Mouse (Mus musculus) thymus, postnatal 10 days (tissue): ENCODE measurements around the gene Cnga1.
A peak's percentile ranks its signal among the peaks of the same experiment; 100 is the strongest.

ENCODE experiments used
- DNase-seq, 2 experiments: peaks; one replicate each; pipeline ENCODE4 v3.0.0; 2021; ENCODE audit warnings: low spot score in 2 of 2

The Cnga1 gene

DNA sequence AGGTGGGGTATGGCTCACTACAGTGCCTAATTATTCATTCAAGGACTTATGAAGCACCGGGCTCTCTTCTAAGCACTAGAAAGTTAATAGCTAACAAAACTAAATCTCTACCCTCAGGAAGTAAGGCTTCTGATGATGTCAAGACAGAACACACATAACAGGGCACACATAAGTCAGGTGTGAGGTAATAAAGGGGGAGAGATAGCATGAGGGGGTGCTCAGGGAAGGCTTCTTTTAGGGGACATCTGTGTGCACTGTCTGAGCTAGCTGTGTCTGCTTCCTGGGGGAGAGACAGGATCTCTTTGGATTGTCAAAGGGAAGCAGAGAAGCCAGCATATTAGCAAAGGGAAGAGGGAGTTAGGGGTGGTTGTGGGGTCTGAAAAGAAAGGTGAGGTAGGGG, at the start of gene Cnga1:
TSS of gene Cnga1 (minus strand) at position 101 of the 400 bp plus-strand sequence.
- DNase-seq: no peak

DNA sequence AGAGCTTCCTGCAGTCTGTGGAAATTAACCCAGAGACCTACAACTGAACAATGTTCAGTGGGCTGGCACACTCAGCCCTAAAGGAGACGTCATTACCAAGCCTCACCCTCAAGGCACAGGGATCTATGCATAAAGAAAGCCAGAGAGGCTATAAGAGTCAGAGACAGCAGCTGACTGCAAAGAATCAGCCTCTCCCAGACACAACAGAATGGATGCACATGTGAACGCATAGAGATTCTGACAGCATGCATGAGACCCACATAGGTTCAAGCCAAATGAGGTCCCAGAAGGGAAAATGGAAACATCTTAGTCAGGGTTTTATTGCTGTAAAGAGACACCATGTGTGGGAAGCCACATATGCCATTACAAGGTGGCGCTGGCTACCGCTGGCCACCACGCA, 46.4 kb upstream of the Cnga1 start:
- DNase-seq: no peak

DNA sequence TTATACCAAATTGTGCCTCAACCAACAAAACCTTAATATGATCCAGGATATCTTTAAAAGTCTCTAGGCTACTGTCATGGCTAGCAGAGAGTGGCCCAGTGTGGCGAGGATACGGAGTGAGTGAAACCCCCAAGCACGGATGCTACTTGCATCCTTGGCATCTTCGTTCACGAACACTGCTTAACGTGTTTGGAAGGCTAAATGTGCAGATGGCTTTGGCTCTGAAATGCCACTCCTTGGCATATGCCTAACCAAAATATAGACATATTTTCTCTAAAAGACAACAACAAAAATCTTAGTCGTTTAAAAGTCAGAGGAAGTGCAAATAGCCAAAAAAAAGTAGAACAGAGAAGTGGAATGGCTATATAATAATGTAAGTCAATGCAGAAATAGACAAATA, 45.5 kb upstream of the Cnga1 start:
- no peak for DNase-seq

DNA sequence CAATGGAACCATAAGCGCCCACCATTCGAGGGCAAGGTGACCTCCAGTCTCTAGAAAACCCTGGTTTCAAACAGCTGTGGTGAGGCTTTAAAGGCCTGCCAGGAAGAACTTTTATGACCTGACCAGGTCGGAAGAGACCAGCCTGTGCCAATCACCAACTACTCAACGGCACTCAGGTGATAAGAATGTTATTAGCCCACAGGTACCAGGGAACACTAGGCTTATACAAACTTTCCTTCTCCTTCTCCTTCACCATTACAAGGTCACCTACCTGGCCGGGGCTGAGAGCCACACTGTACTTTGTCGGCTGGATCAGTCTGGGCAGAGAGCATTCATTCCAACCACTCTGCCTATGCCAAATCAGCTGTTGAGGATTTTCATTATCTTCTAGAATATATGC, 37.4 kb upstream of the Cnga1 start:
- DNase-seq: no peak

DNA sequence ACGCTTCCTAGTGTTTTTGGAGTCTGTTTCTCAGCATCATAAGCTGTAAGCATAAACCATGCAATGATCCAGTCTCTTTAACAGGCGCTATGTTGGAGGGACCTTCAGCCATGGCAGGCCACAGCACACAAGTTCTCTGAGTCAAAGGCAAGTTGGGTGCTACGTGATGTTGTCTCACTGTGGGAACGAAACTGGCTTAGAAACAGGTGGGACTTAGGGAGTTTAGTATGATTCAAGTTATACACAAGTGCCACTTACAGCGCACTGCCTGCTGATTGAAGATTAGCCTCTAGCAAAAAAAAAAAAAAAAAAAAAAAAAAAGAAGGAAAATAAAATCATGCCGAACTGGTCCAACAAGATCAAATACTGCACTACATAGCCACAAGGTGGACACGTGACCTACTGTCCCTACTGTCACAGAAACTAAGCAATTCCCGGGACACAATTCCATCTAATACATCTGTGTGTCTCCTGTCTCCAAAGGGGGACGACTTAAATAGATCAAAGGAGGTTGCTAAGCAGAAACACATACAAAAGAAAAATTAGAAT, 31.0 kb upstream of the Cnga1 start:
- DNase-seq: no peak

DNA sequence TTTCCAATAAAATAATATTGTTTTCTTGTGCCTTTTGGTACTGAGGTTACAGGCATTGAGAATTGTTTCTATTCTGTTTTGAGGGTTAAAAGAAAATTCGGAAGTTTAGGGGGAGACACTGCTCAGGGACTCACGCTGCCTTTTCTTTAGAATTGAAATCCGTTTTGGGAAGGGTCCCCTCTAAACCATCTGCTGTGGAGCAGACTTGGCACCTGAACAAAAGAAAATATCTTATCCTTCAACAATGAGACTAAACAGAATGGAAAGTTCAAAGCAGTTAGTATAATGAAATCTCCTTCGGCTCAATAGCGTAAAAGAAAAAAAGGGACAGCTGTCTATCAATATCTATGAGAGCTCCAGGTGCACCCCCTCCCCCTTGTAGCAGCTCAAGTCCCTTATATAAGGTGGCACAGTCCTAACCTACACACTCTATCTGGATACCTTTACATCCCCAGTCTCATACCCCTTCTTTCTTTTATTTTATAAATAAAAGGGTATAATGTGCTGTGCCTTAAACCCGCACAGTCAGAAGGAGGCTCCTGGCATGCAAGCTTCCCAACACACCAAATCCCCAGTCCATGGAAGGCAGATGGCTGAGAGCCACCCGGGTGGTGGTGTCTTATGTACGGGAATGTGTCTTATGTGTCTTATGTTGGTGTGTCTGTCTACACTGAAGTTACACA, 27.1 kb upstream of the Cnga1 start:
- no peak for DNase-seq

DNA sequence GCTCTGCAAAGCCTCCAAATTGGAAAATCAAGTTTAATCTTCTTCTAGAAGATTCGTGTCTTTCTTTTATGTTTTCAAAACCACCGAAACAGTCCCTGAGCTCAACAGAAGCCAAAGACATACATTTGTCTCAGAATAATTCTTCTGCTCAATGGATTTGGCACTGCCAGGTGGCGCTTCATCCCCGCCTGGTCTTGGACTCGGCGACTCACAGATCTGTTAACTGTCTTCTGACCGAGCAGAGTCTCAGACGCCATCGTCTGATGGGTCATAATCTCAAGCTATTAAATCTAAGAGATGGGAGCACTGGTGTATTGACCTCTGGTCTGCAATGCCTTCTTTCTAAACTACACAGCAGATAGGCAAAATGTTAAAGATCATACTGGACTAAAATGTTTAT, 24.3 kb upstream of the Cnga1 start:
- DNase-seq: no peak

DNA sequence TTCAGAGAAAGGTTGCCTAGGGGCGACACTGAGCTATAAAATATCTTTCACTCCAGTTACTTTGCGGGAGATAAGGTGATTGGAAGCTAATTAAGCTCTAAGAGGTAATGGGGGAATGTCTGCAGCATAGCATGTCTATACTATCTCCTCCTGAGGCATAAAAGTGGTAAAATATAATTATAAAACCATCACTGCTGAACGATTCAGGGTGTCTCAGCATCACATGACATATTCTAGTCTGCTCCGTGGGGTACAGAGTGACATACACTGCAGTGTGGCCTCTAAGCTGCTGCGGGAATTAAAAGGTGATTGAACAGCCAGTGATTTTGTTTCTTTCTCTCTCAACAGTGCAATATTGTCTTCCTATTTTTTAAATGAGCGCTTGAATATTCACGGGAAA, 22.4 kb upstream of the Cnga1 start:
- DNase-seq: no peak

DNA sequence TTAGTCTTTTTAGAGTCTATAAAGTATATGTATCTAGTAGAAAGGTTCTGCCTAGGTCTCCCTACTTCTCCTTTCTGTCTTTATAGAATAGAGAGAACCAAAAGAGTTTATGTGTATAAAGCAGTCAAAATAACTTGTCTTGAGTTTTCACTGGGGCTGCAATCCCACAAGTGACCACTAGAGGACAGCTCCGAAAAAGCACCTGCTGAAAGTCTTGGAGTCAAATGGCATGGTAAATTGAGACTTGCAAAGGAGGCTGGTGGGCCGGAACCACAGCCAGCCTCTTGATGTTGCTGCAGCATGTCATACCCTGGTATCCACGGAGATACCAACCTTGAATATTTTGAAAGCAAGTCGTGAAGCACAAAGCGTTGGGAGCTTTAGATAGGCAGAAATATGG, 21.2 kb upstream of the Cnga1 start:
- DNase-seq: peak; percentile 30 to 70

DNA sequence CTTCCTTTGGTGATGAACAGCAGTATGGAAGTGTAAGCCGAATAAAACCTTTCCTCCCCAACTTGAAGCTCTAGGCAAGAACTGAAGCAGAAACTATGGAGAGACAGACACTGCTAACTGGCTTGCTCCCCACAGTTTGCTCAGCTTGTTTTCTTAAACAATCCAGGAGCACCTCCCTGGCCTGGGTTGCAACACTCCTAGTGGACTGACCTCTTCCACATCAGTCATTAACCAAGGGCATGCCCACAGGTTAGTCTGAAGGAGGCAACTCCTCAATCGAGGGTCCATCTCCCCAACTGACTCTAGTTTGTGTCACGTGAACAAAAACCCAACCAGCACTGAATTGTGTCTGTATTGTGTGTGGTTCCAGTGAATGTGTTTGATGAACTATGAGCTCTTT, 20.8 kb upstream of the Cnga1 start:
- no peak for DNase-seq

DNA sequence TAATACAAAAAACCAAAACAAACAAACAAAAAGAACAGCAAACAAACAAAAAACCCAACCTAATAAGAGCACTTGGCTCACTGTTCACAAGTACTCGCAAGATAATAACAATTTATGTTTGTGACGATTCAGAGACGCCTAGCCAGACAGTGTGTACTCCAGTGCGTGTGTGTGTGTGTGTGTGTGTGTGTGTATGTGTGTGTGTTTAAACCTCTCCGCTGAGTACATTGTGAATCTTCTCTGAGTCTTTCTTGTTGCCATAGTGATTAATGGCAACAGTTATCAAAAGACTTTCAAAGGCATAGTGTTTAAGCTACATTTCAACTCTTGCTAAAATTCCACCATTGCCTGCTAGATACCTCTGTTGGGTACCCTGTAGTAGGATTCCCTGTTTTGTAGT, 20.1 kb upstream of the Cnga1 start:
- DNase-seq: no peak

DNA sequence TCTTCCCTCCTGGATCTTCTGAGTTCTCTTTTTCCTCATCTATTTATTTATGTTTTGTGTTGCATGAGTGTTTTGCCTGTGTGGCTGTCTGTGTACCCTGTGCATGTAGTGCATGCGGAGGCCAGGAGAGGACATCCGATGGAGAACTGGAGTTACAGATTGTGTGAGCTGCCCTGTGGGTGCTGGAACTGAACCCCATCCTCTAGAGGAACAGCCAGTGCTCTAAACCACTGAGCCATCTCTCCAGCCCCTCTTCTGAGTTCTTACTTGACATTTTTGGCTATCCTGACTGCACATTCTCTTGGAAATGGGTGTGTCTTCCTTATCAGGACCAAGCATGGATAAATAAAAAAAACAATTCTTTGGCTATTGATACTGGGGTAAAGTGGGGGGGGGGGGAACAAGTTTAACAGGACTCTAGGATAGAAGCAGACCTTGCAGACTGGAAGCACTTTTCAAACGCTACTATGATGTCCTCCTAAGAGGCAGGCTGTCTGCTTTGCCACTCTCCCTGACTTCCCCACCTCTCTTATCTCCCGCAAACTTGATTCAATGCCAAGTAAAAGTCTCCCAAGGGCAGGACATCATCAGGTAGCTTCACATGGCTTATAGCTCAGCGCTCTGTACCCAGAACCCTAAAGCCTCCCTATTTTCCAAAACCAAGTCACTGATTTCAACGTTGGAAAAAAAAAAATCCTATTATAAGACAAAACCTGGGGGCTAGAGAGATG, 17.1 kb upstream of the Cnga1 start:
- DNase-seq: no peak

DNA sequence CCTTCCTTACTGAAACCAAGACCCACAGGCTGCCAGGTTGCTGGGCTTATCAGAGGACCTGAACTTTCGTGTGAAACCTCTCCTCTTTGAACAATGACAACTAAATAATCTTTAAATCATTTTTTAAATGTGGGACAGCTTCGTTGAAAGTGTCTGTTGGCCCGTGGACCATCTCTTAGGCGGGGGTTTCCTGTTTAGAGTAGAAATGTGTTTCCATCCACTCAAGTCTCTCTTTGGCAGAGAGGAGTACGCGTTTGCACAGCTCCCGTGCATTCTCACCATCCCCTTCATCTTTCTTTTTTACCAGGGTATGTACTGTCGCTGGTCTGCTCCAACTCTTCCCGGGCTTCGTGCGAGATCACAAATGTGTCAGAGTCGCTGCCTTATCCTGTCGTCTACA, 14.3 kb upstream of the Cnga1 start:
- DNase-seq: no peak

DNA sequence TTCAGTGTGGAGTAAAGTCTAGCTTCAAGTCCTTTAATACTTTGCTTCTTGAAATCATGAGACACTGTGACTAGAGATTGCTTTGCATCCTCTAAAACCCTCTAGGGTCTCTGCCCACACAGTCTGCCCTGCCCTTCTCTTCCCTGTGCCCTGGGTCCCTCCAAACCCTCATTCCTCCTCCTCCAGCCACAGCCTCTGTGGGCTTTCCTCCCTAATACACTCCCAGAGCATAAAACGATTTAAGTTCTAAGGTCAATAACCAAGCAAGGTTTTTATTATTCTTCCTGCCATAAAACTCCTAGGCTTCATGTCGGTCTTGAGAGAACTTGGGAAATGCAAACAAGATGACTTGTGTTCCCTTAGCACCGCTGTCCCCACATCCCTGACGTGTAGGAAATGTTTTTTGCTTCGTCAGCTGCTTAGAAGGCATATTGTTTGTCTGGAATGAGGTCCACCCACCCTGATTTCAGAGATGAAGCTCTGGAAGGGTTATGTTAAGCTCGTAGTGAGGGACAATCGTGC, 12.3 kb upstream of the Cnga1 start:
- DNase-seq: no peak

DNA sequence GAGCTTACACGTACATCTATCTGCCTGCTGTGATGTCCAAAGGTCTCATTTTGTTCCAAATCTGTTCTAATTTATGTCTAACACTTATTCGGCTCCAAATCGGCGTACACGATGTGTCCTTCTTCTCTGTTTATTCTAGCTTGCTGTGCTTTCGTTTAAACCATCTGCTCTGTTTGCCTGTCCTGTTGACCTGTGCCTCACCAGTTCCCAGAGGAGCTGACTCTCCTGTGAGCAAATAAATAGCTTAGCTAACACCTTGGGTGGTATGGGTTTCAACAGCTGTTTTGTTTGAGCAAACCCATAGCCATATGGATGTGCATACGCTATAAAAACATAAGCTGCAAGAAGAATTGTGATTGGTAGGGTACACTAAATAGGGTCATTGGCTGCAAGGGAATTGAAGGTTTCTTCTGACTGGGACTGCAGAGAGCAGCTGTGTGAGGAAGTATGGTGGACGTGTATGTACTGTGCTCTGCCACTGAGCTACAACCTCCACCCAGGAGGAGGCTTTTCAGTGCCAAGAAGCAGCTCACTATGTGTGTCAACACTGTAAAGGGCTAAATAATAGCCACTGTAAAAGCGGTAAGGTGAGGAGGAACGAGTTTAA, 9.1 kb upstream of the Cnga1 start:
- DNase-seq: no peak

DNA sequence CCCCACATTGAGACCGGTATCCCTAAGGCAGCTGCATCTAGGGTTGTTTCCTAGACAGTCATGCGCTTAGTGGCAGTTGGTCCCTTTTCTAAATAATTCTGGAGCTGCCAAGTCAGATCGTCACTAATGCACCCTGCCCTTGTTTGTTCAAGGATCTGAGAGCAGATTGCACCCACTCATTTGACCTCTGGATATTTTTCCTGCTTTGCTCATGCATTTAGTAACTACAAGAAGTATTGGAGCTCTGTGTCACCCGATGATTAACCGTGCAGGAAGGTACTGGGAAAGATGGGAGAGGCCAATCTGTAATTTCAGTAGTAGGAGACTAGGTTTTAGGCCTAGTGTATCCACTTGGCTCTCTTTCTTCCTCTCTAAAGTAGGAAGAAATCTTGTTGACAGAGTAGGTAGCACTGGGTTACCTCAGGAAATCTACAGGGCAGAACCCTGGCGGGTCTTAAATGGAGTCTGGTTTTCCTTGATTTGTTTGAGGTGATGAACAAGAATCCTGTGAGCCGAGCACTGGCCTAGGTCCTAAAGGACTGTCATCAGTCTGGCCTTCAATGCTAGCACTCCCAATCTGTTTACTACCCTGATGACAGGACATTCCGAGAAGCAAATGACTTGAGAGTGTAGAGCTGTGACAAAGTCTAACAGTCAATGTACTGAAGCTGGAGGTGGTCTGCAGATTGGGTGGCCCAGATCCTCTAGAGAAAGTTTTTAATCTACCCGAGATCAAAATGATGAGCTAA, 5.1 kb upstream of the Cnga1 start:
- DNase-seq: no peak

DNA sequence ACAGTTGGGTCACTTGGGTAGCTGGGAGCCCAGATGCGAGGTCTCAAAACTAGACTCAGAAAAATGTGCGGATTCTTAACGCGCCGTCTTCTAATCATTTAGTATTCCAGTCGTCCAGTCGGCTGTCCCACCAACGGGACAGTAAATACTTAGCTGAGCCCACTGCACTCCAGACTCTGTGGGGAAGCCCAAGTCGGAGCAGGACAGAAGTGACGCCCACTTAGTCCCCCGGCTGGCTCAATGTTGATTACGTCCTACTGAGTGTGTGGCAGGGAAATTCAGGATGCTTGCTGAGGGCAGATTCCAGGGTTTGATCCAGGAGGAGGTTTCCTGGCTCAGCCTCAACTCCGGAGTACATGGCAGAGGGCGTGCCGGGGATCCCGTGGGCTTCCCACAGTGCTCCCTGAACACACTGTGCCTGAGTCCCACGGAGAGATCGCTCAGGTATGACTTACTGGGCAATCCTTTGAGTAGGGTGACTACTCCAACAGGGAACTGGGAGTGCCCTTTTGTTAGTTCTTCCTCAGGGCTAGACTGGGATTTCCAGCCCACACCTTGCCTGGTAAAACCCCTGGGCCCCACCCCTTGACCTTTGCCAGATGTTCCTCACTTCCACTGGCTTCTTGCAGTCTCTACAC, 4.0 kb upstream of the Cnga1 start:
- peak in 1 of 2 experiments; percentile 10 for DNase-seq

DNA sequence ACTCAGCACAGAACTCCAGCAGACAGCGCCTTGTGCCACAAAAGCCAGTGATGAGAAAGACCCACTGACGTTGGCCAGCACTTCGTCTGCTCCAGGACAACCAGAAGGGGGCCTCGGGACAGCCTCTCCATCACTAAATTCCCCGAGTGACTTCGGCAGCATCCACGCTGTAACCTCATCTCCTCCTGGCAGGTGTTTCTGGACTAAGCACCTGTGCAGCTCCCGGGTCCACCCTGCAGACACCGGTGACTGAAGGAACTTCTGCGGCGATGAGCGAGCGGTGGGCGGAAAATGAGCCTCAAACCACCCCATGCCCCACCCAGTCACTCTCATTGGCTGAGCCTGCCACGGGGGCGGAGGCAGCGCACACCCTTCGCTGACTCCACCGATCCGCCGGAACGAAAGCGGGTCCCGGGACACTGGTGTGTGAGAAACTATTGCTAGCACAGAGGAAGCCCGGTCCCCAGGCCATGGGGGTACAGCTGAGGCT, 3.4 kb upstream of the Cnga1 start, which contains the start of gene Nipal1:
TSS of gene Nipal1 (plus strand) at position 378 of the 490 bp plus-strand sequence.
- DNase-seq: peak; percentile 81 to 86

DNA sequence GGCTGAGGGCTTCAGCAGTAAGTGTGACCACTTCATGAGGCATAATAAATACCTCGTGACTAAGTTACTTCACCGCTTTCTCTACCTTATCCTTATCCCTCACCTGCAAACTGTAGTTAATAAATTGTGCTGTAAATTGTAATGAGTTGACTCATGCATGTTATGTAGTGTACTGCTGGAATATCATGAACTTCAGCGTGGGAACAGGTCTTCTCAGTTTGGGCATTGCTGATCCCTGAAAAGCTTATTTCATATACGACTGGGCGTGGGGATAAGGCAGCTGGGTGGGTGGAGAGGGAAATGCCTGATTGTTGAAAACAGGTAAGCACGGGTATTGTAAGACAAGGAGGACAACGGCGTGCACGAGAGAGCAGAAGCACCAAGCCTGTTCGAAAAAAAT, 2.9 kb upstream of the Cnga1 start:
- no peak for DNase-seq

DNA sequence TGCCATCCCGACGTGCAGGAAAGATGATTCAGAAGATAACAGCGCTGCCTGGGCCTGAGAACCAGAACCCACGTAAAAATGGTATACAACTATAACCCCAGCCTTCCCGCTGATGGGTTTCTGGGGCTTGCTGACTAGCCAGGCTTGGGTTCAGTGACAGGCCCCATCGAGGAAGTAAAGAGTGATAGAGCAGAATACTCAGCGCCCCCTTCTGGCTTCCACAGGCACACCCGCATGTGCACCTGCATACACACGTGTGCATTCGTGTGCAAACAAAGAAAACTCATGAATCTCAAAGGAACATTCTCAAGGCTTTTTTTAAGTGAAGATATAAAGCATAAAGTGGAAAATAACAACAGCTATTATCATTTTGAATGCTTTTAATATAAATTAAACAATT, 2.1 kb upstream of the Cnga1 start:
- DNase-seq: peak; percentile 66 to 76

DNA sequence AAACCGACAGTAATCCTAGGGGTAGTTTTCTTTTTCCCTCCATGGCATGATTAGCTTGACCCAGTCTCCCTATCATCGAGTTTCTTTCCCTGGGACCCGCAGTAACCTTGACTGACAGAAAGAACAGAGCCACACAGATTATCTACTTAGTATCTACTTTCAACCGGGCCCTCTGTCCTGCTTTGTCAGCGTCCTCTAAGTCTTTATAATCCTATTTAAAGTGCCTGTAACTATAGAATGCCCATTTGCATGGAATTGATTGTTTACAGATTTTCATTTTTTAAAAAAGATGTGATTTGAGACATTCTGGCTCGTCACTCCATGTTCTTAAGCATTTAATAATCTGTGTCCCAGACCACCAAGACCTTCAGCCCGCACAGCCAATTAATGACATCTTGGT, 420 bp downstream of the Cnga1 start:
- no peak for DNase-seq
